Mouse (Mus musculus) CH12.LX (cell line): ENCODE data around the gene Scn9a.

Experiments
- CHD2 ChIP-seq: IDR thresholded peaks from 2 replicates; pipeline ENCODE4 v1.6.1; 2011; ENCODE audit warnings: low read length, improper control_type of control experiment
- CTCF ChIP-seq, 2 experiments: IDR thresholded peaks in 1 of 2; conservative IDR thresholded peaks in 1 of 2; 2 replicates each; pipeline ENCODE4 v1.5.1; 2011 to 2012; ENCODE audit warnings: low read depth in 2 of 2, low read length in 2 of 2, improper control_type of control experiment in 1 of 2, inconsistent platforms in 1 of 2, mild to moderate bottlenecking in 1 of 2, moderate library complexity in 1 of 2
- HCFC1 ChIP-seq: IDR thresholded peaks from 2 replicates; pipeline ENCODE4 v1.6.1; 2012; ENCODE audit warnings: low read depth, mild to moderate bottlenecking, inconsistent platforms, low read length, improper control_type of control experiment
- MAFK ChIP-seq: IDR thresholded peaks from 2 replicates; pipeline ENCODE4 v1.6.1; 2011; ENCODE audit warnings: low read length, improper control_type of control experiment; ENCODE audit not compliant: insufficient replicate concordance
- NRF1 ChIP-seq: IDR thresholded peaks from 2 replicates; pipeline ENCODE4 v1.6.1; 2014; ENCODE audit warnings: low read depth, mild to moderate bottlenecking, inconsistent platforms, low read length, improper control_type of control experiment, moderate library complexity
- POLR2A ChIP-seq: IDR thresholded peaks from 2 replicates; pipeline ENCODE4 v1.6.1; 2011; ENCODE audit warnings: low read depth, mild to moderate bottlenecking, improper control_type of control experiment, low read length
- SMC3 ChIP-seq: IDR thresholded peaks from 2 replicates; pipeline ENCODE4 v1.6.1; 2011; ENCODE audit warnings: low read depth, low read length, improper control_type of control experiment
- TBP ChIP-seq: conservative IDR thresholded peaks from 2 replicates; pipeline ENCODE4 v1.6.1; 2011; ENCODE audit warnings: low read depth, low read length, improper control_type of control experiment
- TCF12 ChIP-seq: IDR thresholded peaks from 2 replicates; pipeline ENCODE4 v1.6.1; 2014; ENCODE audit warnings: low read depth, mild to moderate bottlenecking, inconsistent platforms, low read length, improper control_type of control experiment
- ZC3H11A ChIP-seq: IDR thresholded peaks from 2 replicates; pipeline ENCODE4 v1.6.1; 2012; ENCODE audit warnings: low read depth, mild to moderate bottlenecking, inconsistent platforms, low read length, improper control_type of control experiment

DNA sequence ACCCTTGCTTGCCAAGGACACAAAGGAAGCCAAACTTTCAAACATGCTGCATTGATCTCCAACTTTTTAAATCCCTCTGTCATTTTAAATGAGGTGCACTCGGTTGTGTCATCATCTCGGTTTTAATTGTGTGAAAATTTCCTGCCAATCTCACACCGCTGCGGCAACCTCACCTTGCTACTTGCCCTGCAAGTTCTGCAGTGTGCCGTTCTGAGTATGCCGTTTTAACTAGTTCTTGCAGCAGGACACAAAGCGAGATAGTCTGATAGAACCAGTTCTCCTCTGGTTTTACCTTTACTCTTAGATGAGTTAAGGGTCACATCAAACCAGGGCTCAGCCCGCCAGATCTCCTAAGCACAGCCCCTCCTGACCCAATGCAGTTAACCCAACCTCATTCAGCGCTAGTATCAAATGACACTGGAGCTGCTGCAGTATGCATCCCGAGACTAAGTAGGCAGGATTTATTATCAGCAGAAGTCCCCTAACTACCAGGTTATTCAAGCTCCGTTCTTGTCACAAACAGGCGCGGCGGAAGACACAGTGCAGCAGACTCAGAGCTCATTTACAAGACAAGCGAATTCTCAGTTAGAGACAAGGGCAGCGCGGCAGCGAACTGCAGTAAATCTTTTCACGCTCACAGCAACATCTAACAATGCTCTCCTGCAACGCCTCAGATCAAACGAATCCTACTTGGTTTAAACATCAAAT, 194.8 kb downstream of the Scn9a start:
- TF ChIP-seq CTCF (conservative IDR thresholded peaks at IDR 0.05 in 1 of 2, IDR thresholded peaks at IDR 0.05 in 1 of 2; ENCODE audit: low read depth in 2 of 2, low read length in 2 of 2): no peak
- TF ChIP-seq ZC3H11A: no peak
- no peak for TF ChIP-seq NRF1
- no peak for TF ChIP-seq TCF12
- TF ChIP-seq SMC3: no peak
- no peak for TF ChIP-seq POLR2A
- TF ChIP-seq MAFK: no peak
- TF ChIP-seq TBP: no peak
- TF ChIP-seq HCFC1: no peak
- no peak for TF ChIP-seq CHD2
